Mouse (Mus musculus) spleen, adult 2 months (tissue): ENCODE results near the gene Khk.

Source experiments
- CTCF ChIP-seq: fragments of 200-500 bp; IDR thresholded peaks from 2 replicates; pipeline ENCODE4 v1.5.1; 2011; ENCODE audit warnings: mild to moderate bottlenecking, inconsistent platforms; ENCODE audit not compliant: insufficient read depth, insufficient read length, insufficient replicate concordance; ENCODE audit errors: extremely low read depth
- POLR2A ChIP-seq: fragments of 200-500 bp; IDR thresholded peaks from 2 replicates; pipeline ENCODE4 v1.6.1; 2011; ENCODE audit warnings: low read depth, low read length, inconsistent platforms

DNA sequence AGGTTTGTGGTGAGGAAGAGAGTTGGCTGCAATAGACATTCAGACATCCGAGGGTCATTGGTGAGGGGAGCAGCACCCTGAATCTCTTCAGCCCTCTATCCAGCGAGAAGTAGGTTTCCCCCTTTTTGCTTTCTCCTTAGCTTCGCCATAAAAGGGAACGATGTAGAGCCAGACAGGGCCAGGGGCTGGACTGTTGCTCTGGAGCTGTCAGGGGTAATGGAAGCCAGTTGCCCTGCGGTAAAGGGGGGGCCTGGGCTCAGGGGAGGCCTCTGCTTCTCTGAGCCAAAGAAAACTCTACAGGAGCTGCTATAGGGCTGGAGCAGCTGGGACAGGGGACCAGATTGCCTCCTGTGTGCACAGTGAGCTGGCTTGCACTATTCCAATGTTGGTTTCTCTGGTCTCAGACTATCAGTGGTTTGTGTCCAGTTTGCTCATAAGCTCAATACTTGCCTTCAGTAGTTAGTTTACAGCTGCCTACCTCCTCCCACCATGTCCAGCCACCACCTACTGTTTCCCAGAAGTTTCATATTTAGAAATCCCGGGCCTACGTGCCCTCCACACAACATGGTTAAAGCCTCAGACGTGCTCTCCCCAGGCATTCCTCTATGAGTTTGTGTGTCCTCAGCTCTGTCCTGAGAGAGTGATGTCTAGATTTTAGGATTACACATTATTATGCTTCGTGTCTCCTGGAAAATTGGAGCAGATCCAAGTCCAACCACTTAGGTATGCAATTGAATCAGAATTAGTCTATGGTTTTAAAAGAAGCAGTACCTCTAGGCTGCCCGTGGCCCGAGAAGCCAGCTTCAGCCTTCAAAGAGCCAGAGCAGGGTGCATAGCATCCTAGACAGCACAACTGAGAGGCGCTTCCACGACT, 12.6 kb upstream of the Khk start:
- no peak for TF ChIP-seq CTCF
- no peak for TF ChIP-seq POLR2A
